Mouse (Mus musculus): ENCODE measurements around the gene Grhl1. TPM values are rescaled to one million over a fixed set of nuclear protein-coding genes. Genes with fewer than 3 reads are reported as not detected.

Gene Grhl1
- polyA plus RNA-seq, 1 experiment from 2014 or later, result 2.1 TPM

- 87% methylated on average over 6 of the region's 6 CpGs for WGBS
- no peak overlapping the region for H3K27ac ChIP-seq (ENCODE audit: low read depth)
- H3K4me3 ChIP-seq (ENCODE audit: low read depth, low read length), result no peak overlapping the region
- DNase-seq, result no peak
- H3K9ac ChIP-seq, result no peak overlapping the region
- no peaks in the 10 kb centered on the region for H3K9me3 ChIP-seq (ENCODE audit: low read depth, low read length)
- no peaks in the 10 kb centered on the region for H3K27me3 ChIP-seq (ENCODE audit: insufficient read depth, low read length)
- H3K4me1 ChIP-seq (ENCODE audit: insufficient read depth), result no peaks in the 10 kb centered on the region
- no peak for ATAC-seq (ENCODE audit: insufficient read depth)
- TF ChIP-seq CTCF (IDR thresholded peaks at IDR 0.05; ENCODE audit: low read depth), result no peak
- H3K36me3 ChIP-seq (ENCODE audit: insufficient read depth), result peaks cover 12% of the 10 kb centered on the region; the same call in 1 of the 2 replicates
- no peak overlapping the region for H3K4me2 ChIP-seq
Measured at GRCm38 (mm10) chr12:24548885-24549284, 23.2 kb upstream of the Grhl1 start.

GRCm38 (mm10) chr12:24552531-24552930, 19.6 kb upstream of the Grhl1 start:
- TF ChIP-seq CTCF (IDR thresholded peaks at IDR 0.05; ENCODE audit: low read depth), result no peak
- H3K9me3 ChIP-seq (ENCODE audit: low read depth, low read length), result no peaks in the 10 kb centered on the region
- H3K27me3 ChIP-seq (ENCODE audit: insufficient read depth, low read length), result no peaks in the 10 kb centered on the region
- H3K9ac ChIP-seq, result no peak overlapping the region
- no peak overlapping the region for H3K27ac ChIP-seq (ENCODE audit: low read depth)
- H3K36me3 ChIP-seq (ENCODE audit: insufficient read depth), result peaks cover 9% of the 10 kb centered on the region; the same call in 1 of the 2 replicates
- H3K4me1 ChIP-seq (ENCODE audit: insufficient read depth), result no peaks in the 10 kb centered on the region
- 63% methylated on average over 2 of the region's 2 CpGs for WGBS
- H3K4me2 ChIP-seq, result no peak overlapping the region
- H3K4me3 ChIP-seq (ENCODE audit: low read depth, low read length), result no peak overlapping the region
- ATAC-seq (ENCODE audit: insufficient read depth) (no peak), DNase-seq (no peak)

GRCm38 (mm10) chr12:24555976-24556375, 16.1 kb upstream of the Grhl1 start:
- Histone ChIP-seq H3K4me3 (ENCODE audit: low read depth, low read length) (no peak overlapping the region), H3K4me1 (ENCODE audit: insufficient read depth) (no peaks in the 10 kb centered on the region), H3K36me3 (ENCODE audit: insufficient read depth) (peaks cover 8% of the 10 kb centered on the region; the same call in 1 of the 2 replicates), H3K4me2 (no peak overlapping the region), H3K9me3 (ENCODE audit: low read depth, low read length) (no peaks in the 10 kb centered on the region), H3K27me3 (ENCODE audit: insufficient read depth, low read length) (no peaks in the 10 kb centered on the region), H3K27ac (ENCODE audit: low read depth) (no peak overlapping the region), H3K9ac (no peak overlapping the region)
- 75% methylated on average over 8 of the region's 8 CpGs for WGBS
- no peak for DNase-seq
- TF ChIP-seq CTCF (IDR thresholded peaks at IDR 0.05; ENCODE audit: low read depth), result no peak
- ATAC-seq (ENCODE audit: insufficient read depth), result no peak

- no peak for TF ChIP-seq CTCF (IDR thresholded peaks at IDR 0.05; ENCODE audit: low read depth)
- no peaks in the 10 kb centered on the region for H3K27me3 ChIP-seq (ENCODE audit: insufficient read depth, low read length)
- no peak for DNase-seq
- no peak overlapping the region for H3K4me2 ChIP-seq
- H3K27ac ChIP-seq (ENCODE audit: low read depth), result no peak overlapping the region
- ATAC-seq (ENCODE audit: insufficient read depth), result no peak
- WGBS, result 85% methylated on average over 7 of the region's 7 CpGs
- no peaks in the 10 kb centered on the region for H3K9me3 ChIP-seq (ENCODE audit: low read depth, low read length)
- no peak overlapping the region for H3K9ac ChIP-seq
- no peaks in the 10 kb centered on the region for H3K36me3 ChIP-seq (ENCODE audit: insufficient read depth)
- H3K4me1 ChIP-seq (ENCODE audit: insufficient read depth), result no peaks in the 10 kb centered on the region
- H3K4me3 ChIP-seq (ENCODE audit: low read depth, low read length), result no peak overlapping the region
Measured at GRCm38 (mm10) chr12:24563395-24563960, 8.6 kb upstream of the Grhl1 start.

GRCm38 (mm10) chr12:24565311-24565710, 6.8 kb upstream of the Grhl1 start:
- no peak for ATAC-seq (ENCODE audit: insufficient read depth)
- no peak for DNase-seq
- Histone ChIP-seq H3K4me1 (ENCODE audit: insufficient read depth) (no peaks in the 10 kb centered on the region), H3K36me3 (ENCODE audit: insufficient read depth) (no peaks in the 10 kb centered on the region), H3K9ac (no peak overlapping the region), H3K4me2 (no peak overlapping the region), H3K27me3 (ENCODE audit: insufficient read depth, low read length) (peaks cover 2% of the 10 kb centered on the region; the same call in 1 of the 2 replicates), H3K27ac (ENCODE audit: low read depth) (no peak overlapping the region), H3K4me3 (ENCODE audit: low read depth, low read length) (no peak overlapping the region), H3K9me3 (ENCODE audit: low read depth, low read length) (no peaks in the 10 kb centered on the region)
- 65% methylated on average over 6 of the region's 6 CpGs for WGBS
- no peak for TF ChIP-seq CTCF (IDR thresholded peaks at IDR 0.05; ENCODE audit: low read depth)

- no peak for DNase-seq
- Histone ChIP-seq H3K9ac (no peak overlapping the region), H3K27ac (ENCODE audit: low read depth) (no peak overlapping the region), H3K4me2 (no peak overlapping the region), H3K36me3 (ENCODE audit: insufficient read depth) (no peaks in the 10 kb centered on the region), H3K4me1 (ENCODE audit: insufficient read depth) (no peaks in the 10 kb centered on the region), H3K27me3 (ENCODE audit: insufficient read depth, low read length) (peaks cover 12% of the 10 kb centered on the region), H3K9me3 (ENCODE audit: low read depth, low read length) (no peaks in the 10 kb centered on the region), H3K4me3 (ENCODE audit: low read depth, low read length) (no peak overlapping the region)
- 94% methylated on average over 3 of the region's 3 CpGs for WGBS
- TF ChIP-seq CTCF (IDR thresholded peaks at IDR 0.05; ENCODE audit: low read depth), result no peak
- no peak for ATAC-seq (ENCODE audit: insufficient read depth)
Measured at GRCm38 (mm10) chr12:24567606-24568005, 4.5 kb upstream of the Grhl1 start.

GRCm38 (mm10) chr12:24572421-24573274, 565 bp downstream of the Grhl1 start:
- ATAC-seq (ENCODE audit: insufficient read depth) (peak; percentile 43), DNase-seq (no peak)
- Histone ChIP-seq H3K4me3 (ENCODE audit: low read depth, low read length) (peak overlapping the region; percentile 54), H3K4me2 (peak overlapping the region; percentile 85), H3K27me3 (ENCODE audit: insufficient read depth, low read length) (peaks cover 19% of the 10 kb centered on the region), H3K27ac (ENCODE audit: low read depth) (no peak overlapping the region), H3K9ac (peak overlapping the region; percentile 38; the same call in 1 of the 2 replicates), H3K36me3 (ENCODE audit: insufficient read depth) (no peaks in the 10 kb centered on the region), H3K9me3 (ENCODE audit: low read depth, low read length) (no peaks in the 10 kb centered on the region), H3K4me1 (ENCODE audit: insufficient read depth) (no peaks in the 10 kb centered on the region)
- WGBS, result 3% methylated on average over 47 of the region's 48 CpGs
- no peak for TF ChIP-seq CTCF (IDR thresholded peaks at IDR 0.05; ENCODE audit: low read depth)
